Mouse (Mus musculus): ENCODE results near the gene Tfap4. TPM values are rescaled to one million over a fixed set of nuclear protein-coding genes. Genes with fewer than 3 reads are reported as not detected.

Gene Tfap4
- polyA plus RNA-seq, 1 experiment: 8.0 TPM

DNA sequence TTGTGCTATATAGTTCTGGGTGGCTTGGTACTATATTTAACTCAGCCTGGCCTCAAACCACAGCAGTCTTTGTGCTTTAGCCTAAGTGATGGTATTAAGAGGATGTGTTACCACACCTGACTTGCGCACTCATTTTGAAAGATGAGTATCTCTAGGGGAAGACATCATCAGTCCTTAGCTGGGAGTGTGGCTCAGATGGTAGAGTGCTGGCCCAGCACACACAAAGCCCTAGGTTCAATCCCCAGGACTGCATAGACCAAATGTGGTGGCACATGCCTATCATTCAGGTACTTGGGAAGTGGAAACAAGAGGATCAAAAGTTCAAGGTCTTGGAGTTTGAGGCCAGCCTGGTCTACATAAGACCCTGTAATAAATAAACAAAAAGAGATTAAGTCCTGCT, 56.2 kb downstream of the Tfap4 start:
- no peak overlapping the region for H3K4me3 ChIP-seq (ENCODE audit: insufficient read depth, low read length)
- no peak overlapping the region for H3K27ac ChIP-seq (ENCODE audit: insufficient read depth, low read depth, low read length)
- TF ChIP-seq CTCF (IDR thresholded peaks at IDR 0.05; ENCODE audit: low read depth, low read length): no peak
- TF ChIP-seq POLR2A (IDR thresholded peaks at IDR 0.05; ENCODE audit: borderline replicate concordance, low read depth, low read length): no peak
- H3K4me1 ChIP-seq (ENCODE audit: control insufficient read depth, insufficient read depth, low read length): peaks cover 18% of the 10 kb centered on the region

DNA sequence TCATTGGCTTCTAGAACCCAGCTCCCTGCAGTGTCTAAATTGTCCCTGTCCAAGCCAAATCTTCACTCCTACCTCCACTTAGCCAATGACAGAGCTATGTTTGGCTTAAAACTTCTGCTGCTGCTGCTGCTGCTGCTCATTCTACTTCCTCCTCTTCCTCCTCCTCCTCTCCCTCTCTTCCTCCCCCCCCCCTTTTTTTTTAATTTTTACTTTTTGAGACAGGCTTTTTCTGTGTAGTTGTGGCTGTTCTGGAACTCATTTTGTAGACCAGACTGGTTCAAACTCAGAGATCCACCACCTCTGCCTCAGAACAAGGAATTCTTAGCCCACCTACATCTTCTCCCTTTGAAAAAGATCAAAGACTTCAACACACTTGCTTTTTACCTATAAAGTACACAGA, 57.1 kb downstream of the Tfap4 start:
- H3K4me1 ChIP-seq (ENCODE audit: control insufficient read depth, insufficient read depth, low read length): peaks cover 18% of the 10 kb centered on the region
- H3K27ac ChIP-seq (ENCODE audit: insufficient read depth, low read depth, low read length): no peak overlapping the region
- H3K4me3 ChIP-seq (ENCODE audit: insufficient read depth, low read length): no peak overlapping the region
- TF ChIP-seq CTCF (IDR thresholded peaks at IDR 0.05; ENCODE audit: low read depth, low read length): no peak
- no peak for TF ChIP-seq POLR2A (IDR thresholded peaks at IDR 0.05; ENCODE audit: borderline replicate concordance, low read depth, low read length)

GRCm38 (mm10) chr16:4501703-4502102, 58.0 kb downstream of the Tfap4 start:
- Histone ChIP-seq H3K4me3 (ENCODE audit: insufficient read depth, low read length) (no peak overlapping the region), H3K4me1 (ENCODE audit: control insufficient read depth, insufficient read depth, low read length) (peaks cover 20% of the 10 kb centered on the region), H3K27ac (ENCODE audit: insufficient read depth, low read depth, low read length) (no peak overlapping the region)
- TF ChIP-seq CTCF (IDR thresholded peaks at IDR 0.05; ENCODE audit: low read depth, low read length) (no peak), POLR2A (IDR thresholded peaks at IDR 0.05; ENCODE audit: borderline replicate concordance, low read depth, low read length) (no peak)

- no peak for TF ChIP-seq CTCF (IDR thresholded peaks at IDR 0.05; ENCODE audit: low read depth, low read length)
- TF ChIP-seq POLR2A (IDR thresholded peaks at IDR 0.05; ENCODE audit: borderline replicate concordance, low read depth, low read length): no peak
- Histone ChIP-seq H3K27ac (ENCODE audit: insufficient read depth, low read depth, low read length) (peak overlapping the region; percentile 11), H3K4me1 (ENCODE audit: control insufficient read depth, insufficient read depth, low read length) (peaks cover 25% of the 10 kb centered on the region), H3K4me3 (ENCODE audit: insufficient read depth, low read length) (no peak overlapping the region)
Measured at GRCm38 (mm10) chr16:4500598-4501385, 58.9 kb downstream of the Tfap4 start.

DNA sequence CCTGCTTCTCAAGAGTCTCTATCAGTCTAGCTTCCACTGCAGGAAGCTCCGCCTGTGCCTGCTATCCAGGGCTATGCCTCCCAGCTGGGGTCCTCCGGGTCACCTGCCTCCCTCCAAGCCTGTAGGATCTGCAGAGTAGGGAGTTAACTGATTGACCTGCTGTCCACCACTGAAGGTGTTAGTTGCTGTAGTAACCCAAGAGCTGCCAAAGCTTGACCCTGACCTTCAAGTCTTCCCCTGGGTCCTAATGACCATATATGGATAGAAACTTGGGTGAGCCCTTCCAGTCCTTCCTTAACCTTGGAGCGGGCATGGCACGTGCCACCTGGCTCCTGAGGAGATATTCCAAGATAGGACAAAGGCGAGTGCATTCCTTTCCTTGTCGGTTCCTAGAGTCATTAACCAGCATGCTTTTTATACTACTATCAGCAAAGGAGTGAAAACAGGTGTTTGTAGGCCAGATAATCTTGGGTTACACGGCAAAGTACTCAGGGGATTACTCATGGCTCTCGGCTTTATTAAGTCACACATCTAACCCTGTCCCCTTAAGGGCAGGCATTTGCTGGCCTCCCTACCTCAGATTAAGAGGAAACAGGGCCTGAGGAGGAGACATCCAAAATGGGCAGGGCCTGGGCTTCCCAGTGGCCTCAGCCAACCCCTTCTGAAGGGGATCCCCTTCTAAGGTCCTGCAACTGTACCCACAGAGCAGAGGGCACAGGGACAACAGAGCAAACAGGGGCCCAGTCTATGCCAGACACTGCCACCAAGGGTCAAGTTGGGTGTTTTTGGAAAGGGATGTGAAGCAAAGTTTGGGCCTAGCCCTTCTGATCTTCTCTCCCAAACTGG, 61.7 kb downstream of the Tfap4 start:
- TF ChIP-seq POLR2A (IDR thresholded peaks at IDR 0.05; ENCODE audit: borderline replicate concordance, low read depth, low read length) (no peak), CTCF (IDR thresholded peaks at IDR 0.05; ENCODE audit: low read depth, low read length) (no peak)
- H3K4me3 ChIP-seq (ENCODE audit: insufficient read depth, low read length): no peak overlapping the region
- no peak overlapping the region for H3K27ac ChIP-seq (ENCODE audit: insufficient read depth, low read depth, low read length)
- H3K4me1 ChIP-seq (ENCODE audit: control insufficient read depth, insufficient read depth, low read length): peaks cover 25% of the 10 kb centered on the region

- TF ChIP-seq CTCF (IDR thresholded peaks at IDR 0.05; ENCODE audit: low read depth, low read length) (no peak), POLR2A (IDR thresholded peaks at IDR 0.05; ENCODE audit: borderline replicate concordance, low read depth, low read length) (no peak)
- Histone ChIP-seq H3K4me3 (ENCODE audit: insufficient read depth, low read length) (no peak overlapping the region), H3K27ac (ENCODE audit: insufficient read depth, low read depth, low read length) (no peak overlapping the region), H3K4me1 (ENCODE audit: control insufficient read depth, insufficient read depth, low read length) (peaks cover 22% of the 10 kb centered on the region)
Measured at GRCm38 (mm10) chr16:4496470-4496869, 63.2 kb downstream of the Tfap4 start.

DNA sequence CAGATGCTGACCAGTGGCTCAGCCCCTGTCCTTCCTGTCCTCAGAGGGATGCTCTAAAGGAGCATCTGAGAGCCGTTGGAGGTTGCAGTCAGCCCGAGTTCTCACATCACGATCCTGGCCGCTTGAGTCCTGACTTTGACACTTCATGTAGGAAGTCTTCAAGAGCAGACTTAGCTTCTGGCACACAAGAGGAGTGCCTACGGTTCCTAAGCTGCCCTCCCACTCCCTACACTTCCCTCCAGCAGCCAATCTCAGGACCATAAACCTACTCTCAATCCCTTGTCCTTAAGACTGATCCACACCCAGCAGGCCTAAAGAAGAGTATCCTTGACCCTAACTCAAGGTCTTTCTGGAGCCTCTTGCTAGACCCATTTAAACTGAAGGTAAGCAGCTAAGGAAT, 63.8 kb downstream of the Tfap4 start:
- Histone ChIP-seq H3K4me1 (ENCODE audit: control insufficient read depth, insufficient read depth, low read length) (peaks cover 16% of the 10 kb centered on the region), H3K4me3 (ENCODE audit: insufficient read depth, low read length) (no peak overlapping the region), H3K27ac (ENCODE audit: insufficient read depth, low read depth, low read length) (no peak overlapping the region)
- TF ChIP-seq POLR2A (IDR thresholded peaks at IDR 0.05; ENCODE audit: borderline replicate concordance, low read depth, low read length) (no peak), CTCF (IDR thresholded peaks at IDR 0.05; ENCODE audit: low read depth, low read length) (no peak)

Other genes starting within 250 kb of the Tfap4 start
- gene Adcy9, start 139.4 kb downstream of the Tfap4 start, polyA plus RNA-seq (2012; ENCODE audit: insufficient read depth, insufficient read length, missing spikeins): 8.2 and 10.5 TPM in 2 replicates
- 1.6 and 3.8 TPM in 2 replicates for gene Srl, start 18.0 kb downstream of the Tfap4 start, polyA plus RNA-seq (2012; ENCODE audit: insufficient read depth, insufficient read length, missing spikeins)
- gene Glis2, start 34.9 kb upstream of the Tfap4 start, polyA plus RNA-seq (2012; ENCODE audit: insufficient read depth, insufficient read length, missing spikeins): 0.65 and 1.3 TPM in 2 replicates
- gene Pam16, start 65.1 kb upstream of the Tfap4 start, polyA plus RNA-seq (2012; ENCODE audit: insufficient read depth, insufficient read length, missing spikeins): 27.3 and 39.7 TPM in 2 replicates
- gene Vasn, start 80.1 kb upstream of the Tfap4 start, polyA plus RNA-seq (2012; ENCODE audit: insufficient read depth, insufficient read length, missing spikeins): 1.5 TPM in 1 of 2 replicates, not detected in the other
- 20.0 and 21.3 TPM in 2 replicates for gene Dnaja3, start 80.1 kb upstream of the Tfap4 start, polyA plus RNA-seq (2012; ENCODE audit: insufficient read depth, insufficient read length, missing spikeins)
- 110 and 115 TPM in 2 replicates for gene Coro7, start 119.9 kb upstream of the Tfap4 start, polyA plus RNA-seq (2012; ENCODE audit: insufficient read depth, insufficient read length, missing spikeins)
- gene Nmral1, start 159.5 kb upstream of the Tfap4 start, polyA plus RNA-seq (2012; ENCODE audit: insufficient read depth, insufficient read length, missing spikeins): 16.0 and 18.7 TPM in 2 replicates
- gene Hmox2, start 166.5 kb upstream of the Tfap4 start, polyA plus RNA-seq (2012; ENCODE audit: insufficient read depth, insufficient read length, missing spikeins): 230 and 252 TPM in 2 replicates
- gene Cdip1, start 230.4 kb upstream of the Tfap4 start, polyA plus RNA-seq (2012; ENCODE audit: insufficient read depth, insufficient read length, missing spikeins): 32.4 and 32.9 TPM in 2 replicates